ENCODE assay signal across 8 mouse cellular contexts in the genomic region with DNA sequence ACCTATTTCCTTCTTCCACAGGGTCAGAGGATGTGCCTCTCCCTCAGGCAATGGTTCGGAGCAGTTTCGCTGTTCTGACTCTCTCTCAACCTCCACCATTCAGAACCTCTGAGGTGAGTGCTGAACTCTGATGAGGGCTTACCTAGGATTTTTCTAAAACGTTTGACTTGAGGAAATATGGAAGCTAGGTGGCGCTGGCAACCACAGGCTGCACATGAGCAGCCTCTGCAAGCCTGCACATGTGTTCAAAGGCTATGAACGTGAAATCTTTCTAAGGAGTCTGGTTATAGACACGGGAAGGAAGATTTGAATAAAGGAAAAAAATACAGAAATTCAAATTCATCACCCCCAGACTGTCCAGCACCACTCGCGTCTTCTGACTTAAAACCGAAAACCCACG.
DNase-seq lines count a peak whose midpoint lies in the region; ATAC-seq and TF ChIP-seq lines count a peak whose summit lies in the region.

No protein-coding gene starts in this region.

- TF ChIP-seq CTCF in spleen, adult 2 months (IDR thresholded peaks at IDR 0.05; ENCODE audit: extremely low read depth, insufficient read depth, insufficient read length, insufficient replicate concordance) = peak; percentile 36; the same call in 1 of the 2 replicates
- TF ChIP-seq CTCF in forebrain, postnatal 0 days (IDR thresholded peaks at IDR 0.05; ENCODE audit: low read depth) = peak; percentile 87

- no peak overlapping the region for H3K4me2 ChIP-seq in forebrain, postnatal 0 days (ENCODE audit: low read depth)
- no peak overlapping the region for H3K4me2 ChIP-seq in kidney, embryonic 15.5 days
- H3K4me2 ChIP-seq in limb, embryonic 13.5 days (replicated peaks) = no peak overlapping the region

- no peak for TF ChIP-seq POLR2A in spleen, adult 2 months (IDR thresholded peaks at IDR 0.05; ENCODE audit: low read depth, low read length)

- WGBS in spleen, adult 2 months = 53% methylated on average over 10 of the region's 10 CpGs
- 50% methylated on average over 10 of the region's 10 CpGs for WGBS in forebrain, postnatal 0 days
- 54% methylated on average over 10 of the region's 10 CpGs for WGBS in kidney, embryonic 15.5 days
- 50% methylated on average over 10 of the region's 10 CpGs for WGBS in limb, embryonic 13.5 days

- no peak for DNase-seq in spleen, adult 2 months (ENCODE audit: low read depth in 1 of 2, low spot score in 2 of 2)
- DNase-seq in spleen, postnatal 4 days (ENCODE audit: low spot score in 2 of 2) = no peak
- peak; percentile 82 for DNase-seq in brain, adult 2 months (ENCODE audit: low read depth, low spot score)
- DNase-seq in forebrain, postnatal 0 days = peak; percentile 84
- peak; percentile 33 for DNase-seq in retina, postnatal 7 days (ENCODE audit: low read depth, low spot score)
- DNase-seq in spleen, postnatal 14 days (ENCODE audit: low spot score in 2 of 2) = no peak

- no peak overlapping the region for H3K27ac ChIP-seq in spleen, adult 2 months (ENCODE audit: insufficient read depth, low read length)
- H3K27ac ChIP-seq in forebrain, postnatal 0 days (ENCODE audit: low read depth, low read length) = no peak overlapping the region
- H3K27ac ChIP-seq in kidney, embryonic 15.5 days = no peak overlapping the region
- H3K27ac ChIP-seq in limb, embryonic 13.5 days = no peak overlapping the region

- ATAC-seq in forebrain, postnatal 0 days = peak; percentile 60; the same call in 1 of the 2 replicates
- ATAC-seq in kidney, embryonic 15.5 days (replicated peaks; ENCODE audit: low FRiP score) = peak; percentile 67; the same call in 1 of the 2 replicates
- ATAC-seq in limb, embryonic 13.5 days (ENCODE audit: low FRiP score, low read depth) = peak; percentile 75

- no peaks in the 10 kb centered on the region for H3K9me3 ChIP-seq in forebrain, postnatal 0 days (ENCODE audit: low read length)
- no peaks in the 10 kb centered on the region for H3K9me3 ChIP-seq in kidney, embryonic 15.5 days (replicated peaks)
- H3K9me3 ChIP-seq in limb, embryonic 13.5 days = no peaks in the 10 kb centered on the region

- no peak overlapping the region for H3K4me3 ChIP-seq in spleen, adult 2 months (ENCODE audit: extremely low read depth, insufficient read depth, insufficient read length)
- no peak overlapping the region for H3K4me3 ChIP-seq in forebrain, postnatal 0 days (ENCODE audit: low read depth, low read length)
- H3K4me3 ChIP-seq in kidney, embryonic 15.5 days (replicated peaks) = no peak overlapping the region
- no peak overlapping the region for H3K4me3 ChIP-seq in limb, embryonic 13.5 days

- no peaks in the 10 kb centered on the region for H3K4me1 ChIP-seq in spleen, adult 2 months (ENCODE audit: control insufficient read depth, insufficient read depth, insufficient read length)
- no peaks in the 10 kb centered on the region for H3K4me1 ChIP-seq in forebrain, postnatal 0 days (ENCODE audit: insufficient read depth)
- H3K4me1 ChIP-seq in kidney, embryonic 15.5 days = no peaks in the 10 kb centered on the region
- no peaks in the 10 kb centered on the region for H3K4me1 ChIP-seq in limb, embryonic 13.5 days

- H3K27me3 ChIP-seq in spleen, adult 2 months (ENCODE audit: control insufficient read depth, insufficient read depth, low read length) = no peaks in the 10 kb centered on the region
- H3K27me3 ChIP-seq in forebrain, postnatal 0 days (ENCODE audit: insufficient read depth, low read length) = no peaks in the 10 kb centered on the region
- no peaks in the 10 kb centered on the region for H3K27me3 ChIP-seq in kidney, embryonic 15.5 days
- H3K27me3 ChIP-seq in limb, embryonic 13.5 days = no peaks in the 10 kb centered on the region

- H3K9ac ChIP-seq in forebrain, postnatal 0 days = no peak overlapping the region
- no peak overlapping the region for H3K9ac ChIP-seq in kidney, embryonic 15.5 days
- no peak overlapping the region for H3K9ac ChIP-seq in limb, embryonic 13.5 days

- H3K36me3 ChIP-seq in spleen, adult 2 months (ENCODE audit: control insufficient read depth, insufficient read depth, low read length) = no peaks in the 10 kb centered on the region
- no peaks in the 10 kb centered on the region for H3K36me3 ChIP-seq in forebrain, postnatal 0 days (ENCODE audit: insufficient read depth)
- H3K36me3 ChIP-seq in kidney, embryonic 15.5 days = no peaks in the 10 kb centered on the region
- H3K36me3 ChIP-seq in limb, embryonic 13.5 days = no peaks in the 10 kb centered on the region

Comparison
In these comparisons a context has a peak if more than half of its experiments do, and no peak if none do; other contexts are left out.
1. DNase-seq: peak in brain, adult 2 months (single experiment), forebrain, postnatal 0 days (single experiment) and retina, postnatal 7 days (single experiment); none in spleen, adult 2 months (0 of 2), spleen, postnatal 4 days (0 of 2) and spleen, postnatal 14 days (0 of 2).
2. Peak in every context shown above with its lines, with median percentiles within 50 percentile points of each other: ATAC-seq.